Mouse (Mus musculus) embryonic facial prominence, embryonic 15.5 days (tissue): ENCODE measurements at regions not wholly inside any gene's neighbourhood (a gene's known extent, or its start where the extent isn't known, plus 50 kb on each side); places are given as distances from the start of the nearest gene placed in this dataset.

Source experiments
- ATAC-seq: fragments of 200-750 bp; cut with Nextera tagmentation; 2 replicates; pipeline ENCODE4 v1.8.0; 2017; ENCODE audit warnings: low read depth, moderate TSS enrichment; ENCODE audit not compliant: insufficient number of reproducible peaks, low FRiP score, low TSS enrichment
- H3K27ac ChIP-seq: fragments of 300-500 bp; sonication (generic); replicated peaks from 2 replicates; pipeline ENCODE4 v1.5.1; 2015; ENCODE audit warnings: mild to moderate bottlenecking, inconsistent platforms
- H3K27me3 ChIP-seq: fragments of 300-500 bp; sonication (generic); 2 replicates; pipeline ENCODE4 v1.6.1; 2015; ENCODE audit warnings: inconsistent platforms
- H3K36me3 ChIP-seq: fragments of 300-500 bp; sonication (generic); 2 replicates; pipeline ENCODE4 v1.6.1; 2015; ENCODE audit warnings: mild to moderate bottlenecking, inconsistent platforms
- H3K4me1 ChIP-seq: fragments of 300-500 bp; sonication (generic); 2 replicates; pipeline ENCODE4 v1.6.1; 2015; ENCODE audit warnings: inconsistent platforms
- H3K4me2 ChIP-seq: fragments of 300-500 bp; sonication (generic); replicated peaks from 2 replicates; pipeline ENCODE4 v1.6.1; 2015; ENCODE audit warnings: mild to moderate bottlenecking, inconsistent platforms
- H3K4me3 ChIP-seq: fragments of 300-500 bp; sonication (generic); replicated peaks from 2 replicates; pipeline ENCODE4 v1.5.1; 2015; ENCODE audit warnings: mild to moderate bottlenecking, inconsistent platforms
- H3K9ac ChIP-seq: fragments of 300-500 bp; sonication (generic); 2 replicates; pipeline ENCODE4 v1.6.1; 2015; ENCODE audit warnings: inconsistent platforms
- H3K9me3 ChIP-seq: fragments of 300-500 bp; sonication (generic); replicated peaks from 2 replicates; pipeline ENCODE4 v1.6.1; 2016; ENCODE audit warnings: inconsistent platforms
- WGBS: fragments of 180-500 bp; shearing (Covaris S2); methylation state at CpG from one replicate; pipeline ENCODE4 v1.1.7; 2015; 5-methylcytosine and 5-hydroxymethylcytosine counted together

DNA sequence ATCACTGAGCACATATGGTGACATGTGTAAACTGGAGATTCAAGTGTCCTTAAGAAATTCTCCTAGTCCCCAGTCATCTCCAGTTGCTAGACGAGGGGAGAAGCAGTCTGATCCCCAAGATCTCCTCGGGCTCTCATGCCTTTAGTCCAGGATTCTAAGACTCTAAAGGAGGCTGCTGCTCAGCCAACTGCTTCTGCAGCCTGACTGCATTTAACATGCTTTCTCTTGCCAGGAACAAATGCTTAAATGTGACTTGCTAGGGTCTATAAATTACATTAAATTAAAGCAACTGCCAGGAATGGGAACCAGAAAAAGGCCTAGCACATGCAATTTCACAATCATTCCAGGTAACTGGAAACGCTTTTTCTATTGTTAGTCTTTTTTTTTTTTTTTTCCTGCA, 599.8 kb upstream of the Gcfc2 start:
- 49% methylated on average over 3 of the region's 3 CpGs for WGBS
- no peaks in the 10 kb centered on the region for H3K27me3 ChIP-seq
- H3K4me2 ChIP-seq = no peak overlapping the region
- no peak overlapping the region for H3K27ac ChIP-seq
- ATAC-seq = no peak
- no peak overlapping the region for H3K9ac ChIP-seq
- H3K9me3 ChIP-seq = no peaks in the 10 kb centered on the region
- no peaks in the 10 kb centered on the region for H3K4me1 ChIP-seq
- no peaks in the 10 kb centered on the region for H3K36me3 ChIP-seq
- H3K4me3 ChIP-seq = no peak overlapping the region

- no peaks in the 10 kb centered on the region for H3K27me3 ChIP-seq
- WGBS = 75% methylated on average over 7 of the region's 7 CpGs
Measured at GRCm38 (mm10) chr6:81363969-81364529, 559.4 kb upstream of the Gcfc2 start.

GRCm38 (mm10) chr6:81388484-81388883, 535.0 kb upstream of the Gcfc2 start:
- WGBS = 60% methylated on average over 4 of the region's 4 CpGs
- no peaks in the 10 kb centered on the region for H3K4me1 ChIP-seq
- no peak overlapping the region for H3K27ac ChIP-seq
- no peak overlapping the region for H3K4me2 ChIP-seq
- ATAC-seq = no peak
- no peaks in the 10 kb centered on the region for H3K36me3 ChIP-seq
- no peaks in the 10 kb centered on the region for H3K27me3 ChIP-seq
- no peak overlapping the region for H3K9ac ChIP-seq
- no peak overlapping the region for H3K4me3 ChIP-seq
- H3K9me3 ChIP-seq = no peaks in the 10 kb centered on the region

More at GRCm38 (mm10) chr6:81363969-81364529, 559.4 kb upstream of the Gcfc2 start:
- H3K4me3 ChIP-seq = no peak overlapping the region
- H3K4me1 ChIP-seq = no peaks in the 10 kb centered on the region
- H3K9me3 ChIP-seq = no peaks in the 10 kb centered on the region
- no peak overlapping the region for H3K4me2 ChIP-seq
- no peak for ATAC-seq
- no peaks in the 10 kb centered on the region for H3K36me3 ChIP-seq
- H3K9ac ChIP-seq = no peak overlapping the region
- H3K27ac ChIP-seq = no peak overlapping the region

- Histone ChIP-seq H3K27me3 (no peaks in the 10 kb centered on the region), H3K4me2 (no peak overlapping the region), H3K9ac (no peak overlapping the region), H3K36me3 (no peaks in the 10 kb centered on the region), H3K9me3 (no peaks in the 10 kb centered on the region), H3K4me1 (no peaks in the 10 kb centered on the region), H3K27ac (no peak overlapping the region), H3K4me3 (no peak overlapping the region)
- no peak for ATAC-seq
Measured at GRCm38 (mm10) chr6:81403122-81403521, 520.3 kb upstream of the Gcfc2 start.

DNA sequence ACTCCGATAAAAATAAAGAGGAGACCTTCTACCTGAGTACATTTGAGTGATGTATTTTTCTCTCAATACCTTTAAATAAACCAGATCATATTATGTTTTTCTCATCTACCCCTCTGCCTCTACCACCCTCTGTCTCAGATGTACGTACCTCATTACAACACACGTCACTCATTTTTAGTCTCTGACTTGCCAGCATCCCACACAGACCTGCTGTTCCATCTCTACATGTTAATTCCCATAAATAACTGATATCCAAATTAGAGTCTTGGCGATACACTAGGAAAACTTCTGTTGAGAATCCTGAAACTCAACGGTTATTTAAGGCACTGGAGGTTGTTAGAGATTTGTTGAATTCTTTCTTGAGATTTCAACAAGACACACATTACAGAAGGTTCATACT, 509.9 kb upstream of the Gcfc2 start:
- Histone ChIP-seq H3K4me1 (no peaks in the 10 kb centered on the region), H3K4me3 (no peak overlapping the region), H3K36me3 (no peaks in the 10 kb centered on the region), H3K9ac (no peak overlapping the region), H3K27me3 (no peaks in the 10 kb centered on the region), H3K4me2 (no peak overlapping the region), H3K27ac (no peak overlapping the region), H3K9me3 (no peaks in the 10 kb centered on the region)
- 88% methylated on average over 5 of the region's 5 CpGs for WGBS
- ATAC-seq = no peak

- Histone ChIP-seq H3K4me1 (no peaks in the 10 kb centered on the region), H3K27me3 (no peaks in the 10 kb centered on the region), H3K4me2 (no peak overlapping the region), H3K36me3 (no peaks in the 10 kb centered on the region), H3K27ac (no peak overlapping the region), H3K4me3 (no peak overlapping the region), H3K9ac (no peak overlapping the region), H3K9me3 (no peaks in the 10 kb centered on the region)
- whole genome bisulfite sequencing = 86% methylated on average over 6 of the region's 6 CpGs
- ATAC-seq = no peak
Measured at GRCm38 (mm10) chr6:81434745-81435144, 488.7 kb upstream of the Gcfc2 start.

GRCm38 (mm10) chr6:81438951-81439722, 484.3 kb upstream of the Gcfc2 start:
- Histone ChIP-seq H3K4me2 (no peak overlapping the region), H3K27me3 (no peaks in the 10 kb centered on the region), H3K27ac (no peak overlapping the region), H3K4me1 (no peaks in the 10 kb centered on the region), H3K36me3 (no peaks in the 10 kb centered on the region), H3K9me3 (no peaks in the 10 kb centered on the region), H3K9ac (no peak overlapping the region), H3K4me3 (no peak overlapping the region)
- WGBS = 94% methylated on average over 2 of the region's 2 CpGs
- no peak for ATAC-seq

DNA sequence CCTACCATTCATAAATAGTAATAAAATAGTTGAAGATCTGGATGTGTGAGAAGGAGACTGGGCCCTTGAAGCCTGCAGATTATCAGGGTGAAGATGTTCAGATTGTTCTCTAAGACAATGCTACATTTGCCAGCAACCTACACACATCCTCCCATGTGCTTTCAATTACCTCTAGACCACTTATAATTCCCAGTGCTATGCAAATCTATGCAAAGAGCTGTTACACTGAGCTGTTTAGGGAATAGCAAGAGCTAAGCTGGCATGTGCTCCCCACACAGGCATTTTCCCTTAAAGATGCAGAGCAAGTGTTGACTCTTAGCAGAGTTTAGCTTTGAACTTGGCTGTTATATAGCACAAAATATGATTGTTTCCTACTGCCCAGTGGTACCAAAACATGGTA, 482.1 kb upstream of the Gcfc2 start:
- no peaks in the 10 kb centered on the region for H3K27me3 ChIP-seq
- H3K4me3 ChIP-seq = no peak overlapping the region
- no peaks in the 10 kb centered on the region for H3K36me3 ChIP-seq
- H3K9me3 ChIP-seq = no peaks in the 10 kb centered on the region
- no peak overlapping the region for H3K9ac ChIP-seq
- H3K4me1 ChIP-seq = no peaks in the 10 kb centered on the region
- no peak overlapping the region for H3K4me2 ChIP-seq
- no peak for ATAC-seq
- H3K27ac ChIP-seq = no peak overlapping the region

DNA sequence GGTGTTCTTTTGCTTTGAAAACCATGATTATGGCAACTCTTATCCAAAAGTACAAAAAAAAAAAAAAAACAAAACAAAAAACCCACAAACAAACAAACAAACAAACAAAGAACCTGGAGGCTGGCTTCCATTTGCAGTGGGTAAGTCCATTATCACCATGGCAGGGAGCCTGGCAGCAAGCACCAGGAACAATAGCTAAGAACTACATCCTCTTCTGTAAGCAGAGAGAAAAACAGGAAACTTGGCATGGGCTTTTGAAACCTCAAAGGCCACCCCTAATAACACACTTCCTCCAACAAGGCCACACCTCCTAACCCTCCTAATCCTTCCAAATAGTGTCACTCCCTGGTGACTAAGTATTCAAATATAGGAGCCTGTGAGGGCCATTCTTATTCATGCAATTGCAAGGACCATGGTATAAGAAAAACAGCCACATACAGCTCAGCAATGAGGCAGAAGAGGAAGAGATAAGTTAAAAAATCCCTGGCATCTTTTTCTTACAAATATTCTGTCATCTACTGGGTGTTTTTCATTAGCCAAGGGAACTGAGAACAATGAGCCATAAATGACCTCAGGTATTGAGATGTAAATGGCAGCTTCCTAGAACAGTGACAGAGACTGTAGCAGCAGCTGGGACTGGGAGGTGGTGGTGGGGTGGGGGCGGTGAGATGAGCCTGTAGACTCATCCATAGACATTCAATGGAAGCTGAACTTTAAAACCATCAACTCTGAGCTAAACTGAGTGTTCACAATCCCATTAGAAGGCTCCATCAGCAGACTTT, 477.3 kb upstream of the Gcfc2 start:
- Histone ChIP-seq H3K4me1 (no peaks in the 10 kb centered on the region), H3K27me3 (no peaks in the 10 kb centered on the region), H3K36me3 (no peaks in the 10 kb centered on the region), H3K27ac (no peak overlapping the region), H3K4me3 (no peak overlapping the region), H3K4me2 (no peak overlapping the region), H3K9ac (no peak overlapping the region), H3K9me3 (no peaks in the 10 kb centered on the region)
- 83% methylated on average over 1 of the region's 1 CpGs for WGBS
- ATAC-seq = no peak

DNA sequence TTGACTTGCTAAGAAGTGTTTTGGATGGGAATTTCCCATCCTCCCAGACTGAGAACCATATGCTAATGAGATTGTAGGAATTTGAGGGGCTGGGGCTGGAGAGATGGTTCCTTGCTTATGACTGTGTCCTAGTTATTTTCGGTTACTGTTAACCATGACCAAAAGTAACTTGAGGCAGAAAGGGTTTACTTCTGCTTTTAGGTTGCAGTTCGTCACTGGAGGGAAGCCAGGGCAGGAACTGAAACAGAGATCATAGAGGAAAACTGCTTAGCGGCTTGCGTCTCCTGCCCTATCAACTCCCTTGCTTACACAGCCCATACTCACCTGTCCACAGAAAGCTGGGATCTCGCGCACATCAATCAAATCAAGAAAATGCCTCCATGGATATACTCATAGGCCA, 475.8 kb upstream of the Gcfc2 start:
- Histone ChIP-seq H3K4me2 (no peak overlapping the region), H3K4me1 (no peaks in the 10 kb centered on the region), H3K4me3 (no peak overlapping the region), H3K36me3 (no peaks in the 10 kb centered on the region), H3K27me3 (no peaks in the 10 kb centered on the region), H3K9me3 (no peaks in the 10 kb centered on the region), H3K27ac (no peak overlapping the region), H3K9ac (no peak overlapping the region)
- ATAC-seq = no peak
- 84% methylated on average over 6 of the region's 6 CpGs for WGBS

- Histone ChIP-seq H3K9me3 (no peaks in the 10 kb centered on the region), H3K4me3 (no peak overlapping the region), H3K27ac (no peak overlapping the region), H3K36me3 (no peaks in the 10 kb centered on the region), H3K27me3 (no peaks in the 10 kb centered on the region), H3K4me1 (no peaks in the 10 kb centered on the region), H3K4me2 (no peak overlapping the region), H3K9ac (no peak overlapping the region)
- no peak for ATAC-seq
- 64% methylated on average over 3 of the region's 3 CpGs for WGBS
Measured at GRCm38 (mm10) chr6:81448366-81448765, 475.1 kb upstream of the Gcfc2 start.
